Mouse (Mus musculus) gonadal fat pad, adult 2 months (tissue): ENCODE measurements around the gene Pdhb. TPM values are rescaled to one million over a fixed set of nuclear protein-coding genes. Genes with fewer than 3 reads are reported as not detected.

Experiments used
- DNase-seq: peaks from one replicate; pipeline ENCODE4 v3.0.0-alpha.2; 2012; ENCODE audit warnings: low read depth
- polyA plus RNA-seq: library from polyadenylated mRNA; depleted of rRNA; stranded (reverse); fragments of >200 nt; gene quantifications from 2 replicates; pipeline ENCODE4 v1.2.3, GENCODE M21; 2012; rRNA removed

Pdhb gene
- 81.0 and 109 TPM in 2 replicates for polyA plus RNA-seq

DNA sequence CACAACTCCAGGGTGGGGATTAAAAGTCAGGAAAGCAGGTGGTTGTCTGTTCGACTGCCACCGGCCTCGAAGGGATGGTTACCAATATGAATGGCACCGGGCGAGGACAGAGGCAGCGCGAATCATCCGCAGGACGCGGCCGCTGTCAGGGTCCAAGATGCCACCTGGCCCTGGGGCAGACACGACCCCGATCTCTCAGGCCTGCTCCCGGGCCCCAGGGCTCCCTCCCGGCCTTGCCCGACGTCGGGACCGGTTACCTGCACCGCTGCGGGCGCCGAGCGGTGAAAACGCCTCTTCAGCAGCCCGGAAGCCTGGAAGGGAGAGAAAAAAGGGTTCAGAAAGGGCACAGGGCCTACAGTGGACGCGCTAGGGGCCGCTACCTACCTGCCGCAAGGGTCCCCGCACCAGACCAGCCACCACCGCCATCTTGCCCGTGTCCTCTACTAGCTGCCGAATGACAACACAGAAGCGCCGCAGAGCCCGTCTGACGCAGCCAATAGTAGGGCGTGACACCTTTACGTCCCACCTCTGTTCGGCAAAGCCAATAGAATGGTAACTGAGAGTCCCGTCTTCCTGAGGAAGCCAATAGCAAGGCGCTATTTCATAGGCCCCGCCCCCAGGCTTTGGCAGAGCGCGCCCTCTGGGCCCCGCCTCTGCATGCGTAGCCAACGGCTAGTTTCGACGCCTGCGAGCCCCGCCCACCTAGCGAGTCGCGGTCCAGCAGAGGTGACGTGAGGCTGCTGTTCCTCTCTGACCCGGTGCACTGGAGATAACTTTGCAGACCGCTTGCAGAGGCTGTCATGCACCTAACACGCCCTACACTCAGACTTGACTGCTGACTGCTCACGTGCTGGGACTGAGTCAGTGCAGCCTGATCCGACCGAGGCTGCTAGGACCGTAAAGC, at the start of gene Pdhb:
Pdhb (minus strand) TSS at position 519 of the 904 bp plus-strand sequence.
- DNase-seq = peak; percentile 79

- DNase-seq = no peak
These were observed 49.7 kb upstream of the Pdhb start for GRCm38 (mm10) chr14:8222561-8222960.

GRCm38 (mm10) chr14:8220912-8221311, 48.1 kb upstream of the Pdhb start:
- DNase-seq = no peak

- no peak for DNase-seq
These were observed 47.5 kb upstream of the Pdhb start for GRCm38 (mm10) chr14:8220306-8220705.

- DNase-seq = no peak
These were observed 47.1 kb upstream of the Pdhb start for GRCm38 (mm10) chr14:8219876-8220275.

DNA sequence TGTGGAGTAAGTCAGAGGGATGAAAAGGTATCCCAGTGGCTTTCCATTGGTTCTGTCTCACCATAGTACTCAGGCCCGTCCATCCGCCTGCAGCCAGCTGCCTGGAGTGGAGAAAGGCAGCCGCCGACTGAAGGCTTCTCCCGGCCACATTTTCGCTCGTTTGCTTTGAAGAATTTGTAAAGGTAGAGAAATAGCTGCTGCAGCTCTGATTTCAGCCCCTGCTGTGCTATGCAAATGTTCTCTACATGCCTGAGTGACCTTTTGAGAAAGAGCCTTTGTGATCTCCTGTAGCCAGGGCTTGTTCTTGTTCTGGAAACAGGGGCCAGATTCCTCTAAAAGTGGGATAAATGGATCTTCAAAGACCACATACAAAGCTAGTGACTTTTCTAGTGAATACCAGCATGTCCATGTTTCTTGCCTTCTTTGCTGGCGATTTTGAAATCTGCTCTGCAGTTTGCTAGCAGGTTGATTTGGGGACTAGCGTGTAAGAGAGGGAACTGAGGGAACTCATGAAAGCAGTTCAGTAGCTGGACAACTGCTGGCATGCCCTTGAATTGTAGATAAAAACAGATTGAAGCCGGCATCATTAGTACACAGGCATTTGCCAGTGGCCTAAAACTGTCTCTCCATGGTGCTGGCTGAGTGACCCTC, 46.0 kb upstream of the Pdhb start:
- DNase-seq = no peak

DNA sequence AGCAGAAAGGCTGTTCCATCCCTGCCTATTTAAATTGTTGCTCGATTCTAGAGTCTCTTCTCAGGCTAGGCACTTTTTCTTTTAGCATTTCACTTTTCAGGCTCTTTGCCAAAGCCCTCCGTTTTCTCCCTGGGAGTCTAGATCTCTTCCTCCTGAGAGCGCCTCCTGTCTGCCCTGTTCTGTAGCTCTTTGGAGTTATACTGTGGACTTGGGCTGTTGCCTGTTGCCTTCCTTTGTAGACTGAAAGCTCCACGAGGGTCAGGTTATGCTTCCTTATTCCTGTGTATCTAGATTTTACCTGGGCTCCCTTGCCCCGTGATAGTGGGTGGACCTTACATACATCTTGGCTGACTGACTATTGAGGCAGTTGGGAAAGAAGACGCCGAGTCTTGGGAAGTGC, 45.4 kb upstream of the Pdhb start:
- DNase-seq = no peak

DNA sequence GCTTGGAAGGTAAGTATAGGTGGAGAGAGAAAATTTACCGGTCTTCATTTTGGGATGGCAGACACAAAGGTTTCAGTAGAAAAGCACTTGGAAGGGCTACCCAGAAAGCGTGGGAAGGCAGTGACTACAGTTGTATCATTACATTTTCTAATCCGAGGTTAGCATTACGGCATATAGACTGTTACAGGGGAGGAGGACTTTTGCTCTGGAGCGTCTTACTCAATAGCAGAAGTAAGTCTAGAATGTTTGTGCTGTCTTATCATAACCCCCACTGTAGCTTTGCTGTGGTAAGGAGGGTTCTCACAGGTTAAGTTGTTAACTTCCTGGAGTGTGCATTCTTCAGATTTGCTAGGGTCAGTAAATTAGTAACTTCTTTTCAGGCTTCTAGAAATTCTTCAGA, 43.3 kb upstream of the Pdhb start:
- peak; percentile 56 for DNase-seq

- no peak for DNase-seq
These were observed 42.5 kb upstream of the Pdhb start for GRCm38 (mm10) chr14:8215208-8215778.

DNA sequence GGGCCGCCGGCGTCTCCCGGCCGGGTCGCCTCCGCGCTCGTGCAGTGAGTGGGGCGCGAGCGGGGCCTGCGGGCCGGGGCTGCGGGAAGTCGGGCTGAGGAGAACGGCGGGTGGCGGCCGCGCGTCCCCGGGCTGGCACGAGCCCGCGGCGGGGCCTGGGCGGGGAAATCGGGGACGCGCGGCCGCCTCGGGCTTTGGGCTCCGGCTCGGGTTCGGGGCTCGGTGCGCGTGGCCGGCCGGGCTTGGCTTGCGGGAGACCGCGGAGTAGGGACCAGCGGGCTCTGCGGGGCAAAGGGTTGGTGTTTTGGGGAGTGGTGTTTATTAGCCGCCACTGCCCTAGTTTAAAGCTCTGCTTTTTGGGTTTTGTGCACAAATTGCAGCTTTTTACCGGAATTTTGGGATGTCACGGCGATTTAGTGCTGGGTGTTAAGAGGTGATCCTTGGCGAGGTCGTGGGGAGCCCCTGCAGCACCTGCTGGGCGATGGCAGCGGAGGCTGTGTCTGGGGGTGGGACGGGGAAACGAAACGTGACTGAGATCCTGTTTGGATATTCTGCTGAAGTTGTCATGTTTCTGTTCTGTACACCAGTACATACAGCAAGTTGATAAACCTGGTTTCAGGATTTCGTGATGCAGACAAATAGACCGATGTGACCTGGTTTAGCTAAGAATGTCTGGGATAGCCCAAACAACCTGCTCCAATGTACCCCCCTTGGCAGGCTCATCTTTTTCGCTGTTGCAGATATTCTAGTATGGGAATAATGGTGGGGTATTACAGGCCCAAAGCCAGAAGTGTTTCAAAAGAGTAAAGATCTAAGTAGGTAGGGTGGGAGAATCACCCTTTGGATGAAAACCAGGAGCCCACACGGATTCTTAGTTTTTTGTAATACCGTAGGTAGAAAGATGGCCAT, 41.7 kb upstream of the Pdhb start:
- no peak for DNase-seq

- DNase-seq = peak; percentile 42
These were observed 41.0 kb upstream of the Pdhb start, which contains the start of gene Kctd6 for GRCm38 (mm10) chr14:8213803-8214224. Gene Kctd6 (plus strand): TSS chr14:8214140.

DNA sequence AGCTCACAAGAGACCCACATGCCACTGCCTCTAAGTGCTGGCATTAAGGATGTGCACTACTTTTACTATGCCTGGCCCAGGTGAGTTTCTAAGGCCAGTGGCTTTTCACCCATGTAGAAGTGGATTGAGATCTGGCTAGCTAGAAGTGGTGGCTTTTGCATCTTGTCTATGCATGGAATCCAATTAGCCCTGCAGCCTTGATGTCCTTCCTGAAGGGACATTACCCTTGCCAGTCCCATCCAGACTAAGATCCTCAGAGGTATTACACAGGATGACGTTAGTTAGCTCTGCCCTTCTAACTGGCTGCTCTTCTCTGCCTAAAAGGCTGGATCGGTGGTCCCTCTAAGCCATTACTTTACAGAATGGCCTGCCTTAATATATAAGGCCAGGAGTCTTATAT, 40.2 kb upstream of the Pdhb start:
- no peak for DNase-seq

DNA sequence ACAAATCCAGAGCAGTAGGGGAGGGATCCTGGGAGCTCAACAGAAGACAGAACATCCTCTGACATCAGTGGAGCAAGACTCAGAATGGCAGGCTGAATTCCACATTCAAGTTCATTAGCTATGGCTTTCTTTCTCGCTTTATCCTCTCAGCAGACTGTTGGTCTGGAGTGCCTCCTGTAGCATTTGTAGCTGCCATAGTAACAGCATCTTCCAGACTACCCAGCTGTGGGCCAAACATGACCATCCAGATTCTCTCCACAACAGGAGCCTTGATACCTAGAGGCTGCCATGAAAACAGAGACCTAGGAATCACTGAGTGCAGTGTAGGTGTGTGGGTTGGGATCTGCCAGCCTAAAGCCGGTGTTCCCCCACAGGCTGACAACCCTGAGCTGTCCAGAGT, 37.1 kb upstream of the Pdhb start:
- no peak for DNase-seq

DNA sequence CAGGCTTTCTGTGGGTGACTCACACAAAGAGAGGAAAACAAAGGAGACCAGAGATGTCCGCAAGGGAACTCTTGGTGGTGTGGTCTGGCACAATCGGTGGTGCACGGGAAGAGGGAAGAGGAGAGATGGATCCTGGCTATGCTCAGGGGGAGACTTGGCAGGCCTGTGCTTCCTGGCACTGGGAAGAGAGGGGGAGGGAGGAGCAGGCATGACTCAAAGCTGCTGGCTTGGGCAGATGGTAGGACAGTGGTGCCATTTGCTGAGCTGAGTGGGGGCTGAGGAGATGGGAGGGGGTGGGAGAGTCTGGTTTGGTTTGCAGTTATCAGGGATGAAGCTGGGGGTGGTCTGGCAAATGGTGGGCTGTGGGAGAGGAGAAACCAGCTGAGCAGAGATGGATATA, 36.1 kb upstream of the Pdhb start:
- DNase-seq = no peak

- no peak for DNase-seq
These were observed 34.7 kb upstream of the Pdhb start for GRCm38 (mm10) chr14:8207543-8207942.

- DNase-seq = no peak
These were observed 34.3 kb upstream of the Pdhb start for GRCm38 (mm10) chr14:8207105-8207504.

- no peak for DNase-seq
These were observed 33.5 kb upstream of the Pdhb start for GRCm38 (mm10) chr14:8206179-8206910.

GRCm38 (mm10) chr14:8201715-8202114, 28.9 kb upstream of the Pdhb start:
- DNase-seq = no peak

DNA sequence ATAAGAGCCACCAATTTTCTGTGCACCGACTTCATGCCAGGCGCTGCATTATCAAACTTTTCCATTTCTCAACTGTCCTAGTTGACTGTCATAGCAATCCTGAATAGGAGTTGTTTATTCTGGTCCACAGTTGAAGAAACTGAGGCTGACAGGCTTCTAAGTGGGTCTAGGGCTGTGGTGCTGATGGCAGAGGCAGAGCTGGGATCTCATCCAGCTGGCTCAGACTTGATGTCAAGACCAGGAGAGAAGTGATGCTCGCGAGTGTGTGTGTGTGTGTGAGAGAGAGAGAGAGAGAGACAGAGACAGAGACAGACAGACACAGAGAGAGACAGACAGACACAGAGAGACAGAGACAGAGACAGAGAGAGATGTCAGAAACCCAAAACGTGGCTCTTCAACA, 27.9 kb upstream of the Pdhb start:
- DNase-seq = no peak

DNA sequence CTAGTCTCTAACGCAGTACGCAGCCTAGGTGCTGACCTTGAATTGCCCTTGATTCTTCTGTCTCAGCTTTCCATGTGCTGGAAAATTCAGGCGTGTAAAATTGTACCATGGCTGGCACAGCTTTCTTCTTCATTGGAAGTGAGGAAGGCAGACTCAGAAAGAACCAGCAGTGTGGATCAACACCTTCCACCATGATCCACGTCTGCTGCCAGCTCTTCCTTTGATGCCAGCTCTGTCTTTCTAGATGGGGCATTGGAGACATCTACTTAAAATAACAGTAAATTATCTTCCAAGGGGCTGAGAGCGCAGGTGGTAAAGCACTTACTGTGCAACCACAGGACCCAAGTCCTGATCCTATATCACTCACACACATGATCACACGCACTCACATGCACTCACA, 19.9 kb upstream of the Pdhb start:
- no peak for DNase-seq
